Mouse (Mus musculus) left cerebral cortex, postnatal 4 days (tissue): ENCODE data around the gene Rtkn2. TPM values are rescaled to one million over a fixed set of nuclear protein-coding genes. Genes with fewer than 3 reads are reported as not detected.

Experiments used
- DNase-seq: peaks from one replicate; pipeline ENCODE4 v3.0.0-alpha.2; 2022
- intact Hi-C: fragments of 180-260 bp; cut with DNase I; formaldehyde crosslinking; loops from one replicate; pipeline ENCODE4 v1.15.1; 2025
- total RNA-seq, 2 experiments: library from RNA; stranded (reverse); gene quantifications; 2 replicates each; pipeline ENCODE4 v1.2.3; 2021

Rtkn2 gene
- total RNA-seq, 2 experiments from 2014 or later, result 5.8 to 6.0 TPM

DNA sequence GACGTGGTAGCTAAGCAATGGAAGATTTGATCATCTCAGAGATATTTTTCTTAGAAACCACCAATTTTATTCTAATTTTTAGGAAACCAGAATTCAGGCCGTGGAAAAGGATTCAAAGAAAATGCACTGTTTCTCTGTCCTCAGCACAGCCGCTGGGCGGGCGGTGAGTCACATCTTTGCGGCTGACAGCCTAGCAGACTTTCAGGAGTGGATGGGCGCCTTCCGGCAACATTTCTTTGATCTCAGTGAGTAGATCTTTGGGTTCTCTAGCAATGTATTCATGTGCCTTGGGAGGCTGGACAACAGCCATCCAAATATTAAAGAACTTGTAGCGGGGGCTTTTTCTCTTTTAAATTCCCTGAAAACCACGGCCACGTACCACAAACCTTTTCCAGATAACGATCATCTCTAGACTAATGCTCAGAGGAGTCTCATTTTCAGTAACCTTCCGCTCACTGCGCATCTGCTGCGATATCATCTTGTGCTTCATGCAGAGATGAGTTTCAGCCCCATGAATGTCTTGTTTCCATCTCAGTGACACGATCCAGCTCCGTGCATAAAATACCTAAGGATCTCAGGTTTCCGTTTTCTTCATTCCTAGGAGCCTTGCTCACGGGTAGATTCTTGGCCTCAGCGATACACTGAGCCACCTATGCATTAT lies 56.5 kb downstream of the Rtkn2 start:
- DNase-seq, result no peak
- intact Hi-C loops, result no loop called here

DNA sequence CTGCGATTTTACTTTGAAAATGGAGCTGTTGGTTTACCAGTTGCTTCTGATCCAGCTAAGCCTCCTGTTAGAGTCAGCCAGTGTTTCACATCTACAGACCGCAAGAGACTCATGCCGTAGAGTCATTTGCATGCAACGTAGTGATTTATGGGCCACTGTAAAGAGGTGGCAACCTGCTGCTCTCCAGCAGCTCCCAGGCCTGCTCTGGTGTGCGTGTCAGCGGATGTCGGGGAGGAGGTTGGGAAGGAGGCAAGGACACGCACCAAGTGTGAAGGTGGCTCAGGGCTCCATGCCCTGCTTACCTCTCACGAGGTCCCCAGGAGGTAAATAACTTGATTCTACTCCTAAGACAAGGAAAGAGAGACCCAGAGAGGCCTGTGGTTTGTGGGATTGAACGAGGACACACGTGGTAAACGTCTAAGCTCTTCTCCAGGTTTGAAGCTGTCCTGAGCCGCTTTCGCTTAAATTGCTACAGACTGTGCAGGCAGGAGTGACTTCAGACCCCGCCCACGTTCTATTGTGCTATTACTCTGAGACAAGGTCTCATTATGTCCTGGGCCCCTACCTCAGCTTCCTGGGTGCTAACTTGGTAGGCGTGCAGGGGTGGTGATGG lies 57.1 kb downstream of the Rtkn2 start:
- DNase-seq, result no peak
- intact Hi-C loops, result no loop called here

DNA sequence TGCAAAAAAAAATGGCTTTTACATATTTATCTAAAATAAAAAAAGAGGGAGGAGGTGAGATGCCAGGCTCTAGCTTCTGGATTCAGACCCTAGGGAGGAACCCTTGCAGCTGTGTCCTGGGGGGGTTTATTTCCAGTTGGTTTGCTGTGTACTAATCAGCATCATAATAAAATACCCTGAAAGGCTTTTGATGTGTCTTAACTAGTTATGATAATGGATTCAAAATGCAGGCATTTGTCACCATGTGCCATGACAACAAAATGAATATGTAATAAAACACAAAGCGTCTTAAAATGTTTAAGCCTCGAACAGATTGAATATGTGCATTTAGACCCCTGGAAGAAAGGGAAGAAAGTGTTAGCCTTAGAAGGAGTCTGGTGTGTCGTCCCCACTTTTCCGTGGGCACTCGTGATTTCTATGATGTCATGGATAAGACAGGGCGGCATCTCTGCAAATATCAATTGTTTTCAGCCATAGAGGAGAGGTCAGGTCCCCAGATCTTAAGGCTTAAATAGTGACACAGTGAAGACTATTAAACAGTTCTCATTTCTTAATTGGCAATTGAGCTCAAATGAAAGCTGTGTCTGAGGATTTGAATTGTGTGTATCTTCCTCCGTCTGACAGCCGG lies 59.7 kb downstream of the Rtkn2 start:
- DNase-seq, result no peak
- intact Hi-C loops, result no loop called here

DNA sequence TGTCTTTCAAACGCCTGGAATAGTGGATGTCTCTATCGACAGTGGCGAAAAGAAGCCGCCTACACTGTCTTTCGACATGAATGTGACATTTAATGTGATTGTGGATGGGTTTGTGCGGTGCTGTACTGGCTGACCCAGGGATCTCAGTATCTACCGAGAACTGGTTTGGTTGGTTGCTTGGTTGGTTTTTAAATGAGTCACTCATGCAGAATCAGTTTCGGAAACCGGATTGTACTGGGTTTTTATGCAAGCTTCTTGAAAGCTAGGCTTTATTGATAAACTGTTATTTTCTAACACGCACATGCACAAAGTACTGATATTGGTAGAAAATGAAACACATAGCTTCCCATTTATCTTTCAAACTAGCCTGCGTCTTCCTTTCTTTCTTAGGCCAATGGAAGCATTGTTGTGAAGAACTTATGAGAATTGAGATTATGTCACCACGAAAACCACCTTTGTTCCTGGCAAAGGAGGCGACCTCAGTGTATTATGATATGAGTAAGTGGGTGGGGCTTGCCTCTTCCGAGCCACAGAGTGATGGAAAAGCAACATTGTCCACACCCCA lies 60.4 kb downstream of the Rtkn2 start:
- intact Hi-C loops, result no loop called here
- no peak for DNase-seq

DNA sequence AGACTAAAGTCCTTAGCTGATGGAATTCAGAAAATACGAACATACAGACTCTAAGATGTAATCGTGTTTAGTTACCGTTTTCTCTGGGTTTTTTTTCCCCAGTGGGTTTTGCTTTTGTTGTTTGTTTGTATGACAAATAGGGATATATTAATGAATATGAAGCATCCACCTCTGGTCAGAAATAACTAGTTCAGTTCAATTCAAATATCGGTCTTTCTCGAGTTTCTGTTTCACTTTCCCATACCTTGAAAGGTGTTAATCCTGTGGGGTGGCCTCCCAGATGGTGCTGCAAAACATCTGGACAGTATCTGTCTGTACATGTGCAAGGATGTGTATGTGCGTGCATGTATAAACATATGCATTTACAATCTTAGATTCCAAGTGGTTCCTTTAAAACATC lies 61.0 kb downstream of the Rtkn2 start:
- DNase-seq, result no peak
- intact Hi-C loops, result no loop called here

GRCm38 (mm10) chr10:68043973-68044372 lies 64.6 kb downstream of the Rtkn2 start:
- intact Hi-C loops, result no loop called here
- DNase-seq, result peak; percentile 36

GRCm38 (mm10) chr10:68044864-68045263 lies 65.5 kb downstream of the Rtkn2 start:
- intact Hi-C loops, result no loop called here
- peak; percentile 11 for DNase-seq

DNA sequence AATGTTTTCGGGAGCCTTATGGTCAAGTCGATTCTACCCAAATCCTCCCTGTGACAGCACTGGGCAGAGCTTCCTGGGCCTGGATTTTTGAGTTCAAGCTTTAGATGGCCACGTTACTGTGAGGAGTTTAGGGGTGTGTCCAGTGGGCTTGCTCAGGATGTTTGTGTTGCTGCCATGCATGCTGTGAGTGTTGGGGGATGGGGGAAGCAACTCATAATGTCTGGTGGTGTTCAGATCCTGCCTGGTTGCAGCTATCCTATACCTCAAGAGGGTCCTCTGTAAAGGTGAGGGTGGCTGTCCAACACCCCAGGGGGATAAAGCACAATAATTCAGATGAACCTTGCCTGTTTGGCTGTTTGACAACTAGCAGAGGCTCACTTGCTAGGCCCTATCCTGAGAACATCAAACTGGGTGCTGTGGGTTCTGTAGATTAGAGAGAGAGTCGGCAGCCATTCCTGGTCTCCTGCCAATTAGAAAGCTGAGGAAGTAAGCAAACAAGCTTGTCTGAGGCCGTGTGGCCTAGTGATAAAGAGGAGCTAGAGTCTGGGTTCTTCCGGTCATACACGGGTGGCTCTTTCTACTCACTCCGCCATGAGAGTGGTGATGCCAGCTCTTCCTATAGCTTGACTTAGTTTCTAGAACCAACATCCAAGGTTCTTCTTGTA lies 69.4 kb downstream of the Rtkn2 start:
- DNase-seq, result no peak
- intact Hi-C loops, result no loop called here

DNA sequence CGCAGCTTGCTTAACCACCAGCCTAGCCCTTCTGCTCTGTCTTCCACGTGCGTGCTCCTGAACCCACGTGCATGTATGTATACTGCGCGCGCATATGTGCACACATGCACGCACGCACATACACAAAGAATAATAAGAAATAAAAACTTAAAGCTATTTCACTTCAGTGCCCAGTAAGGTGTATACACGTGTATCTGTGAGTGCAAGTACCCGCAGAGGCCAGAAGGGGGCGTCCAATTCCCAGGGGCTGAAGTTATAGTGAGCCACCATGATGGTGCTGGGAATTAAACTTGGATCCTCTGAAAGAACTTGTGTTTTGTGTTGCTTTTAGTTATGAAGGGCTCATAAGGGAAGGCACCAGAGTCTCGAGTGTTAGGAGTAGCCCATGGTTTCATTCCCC lies 71.5 kb downstream of the Rtkn2 start:
- DNase-seq, result no peak
- intact Hi-C loops, result no loop called here

DNA sequence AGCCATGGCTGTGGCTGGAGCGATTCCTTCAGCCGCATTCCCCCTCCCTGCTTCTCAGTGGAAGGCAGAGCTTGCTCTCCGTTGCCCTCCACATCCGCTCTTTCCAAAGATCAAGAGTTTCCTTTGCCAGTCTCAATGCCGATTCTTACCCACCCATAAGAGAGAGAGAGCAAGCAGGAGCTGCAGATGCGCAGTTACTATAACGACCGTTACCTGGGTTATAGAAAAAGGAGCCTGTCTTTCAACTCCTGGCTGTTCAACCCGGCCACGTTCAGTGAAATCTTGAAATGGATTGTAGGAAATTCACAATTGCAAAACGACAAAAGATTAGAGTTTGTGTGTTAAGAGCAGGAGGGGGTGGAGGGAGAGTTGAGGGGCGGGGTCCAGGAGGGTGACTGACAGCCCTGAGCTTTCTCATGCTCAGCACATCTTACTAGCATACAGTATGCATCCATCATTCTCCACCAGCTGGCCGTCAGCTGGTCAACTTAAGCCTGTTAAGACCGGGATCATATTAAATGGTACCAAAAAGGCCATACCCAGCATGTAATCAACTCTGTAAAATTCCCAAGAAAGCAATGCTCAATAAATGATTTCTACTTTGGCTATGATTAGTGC lies 72.1 kb downstream of the Rtkn2 start:
- intact Hi-C loops, result no loop called here
- no peak for DNase-seq

DNA sequence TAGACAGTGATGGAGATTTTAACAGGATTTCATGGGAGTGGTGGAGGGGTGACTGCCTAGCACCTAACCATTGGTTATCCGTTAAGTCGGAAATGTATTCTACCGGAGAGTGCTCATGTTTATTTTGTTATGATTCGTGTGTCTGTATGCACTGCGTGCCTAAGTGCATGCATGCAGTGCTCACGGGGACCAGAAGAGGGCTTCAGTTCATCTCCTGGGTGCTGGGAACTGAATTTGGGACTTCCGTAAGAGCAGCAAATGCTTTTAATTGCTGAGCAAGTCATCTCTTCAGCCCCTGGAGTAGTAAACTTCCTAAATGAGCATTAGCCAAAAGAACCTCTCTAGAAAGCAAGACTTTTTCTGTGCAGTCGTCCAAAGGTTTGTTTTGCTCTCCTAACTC lies 72.9 kb downstream of the Rtkn2 start:
- DNase-seq, result no peak
- intact Hi-C loops, result no loop called here

DNA sequence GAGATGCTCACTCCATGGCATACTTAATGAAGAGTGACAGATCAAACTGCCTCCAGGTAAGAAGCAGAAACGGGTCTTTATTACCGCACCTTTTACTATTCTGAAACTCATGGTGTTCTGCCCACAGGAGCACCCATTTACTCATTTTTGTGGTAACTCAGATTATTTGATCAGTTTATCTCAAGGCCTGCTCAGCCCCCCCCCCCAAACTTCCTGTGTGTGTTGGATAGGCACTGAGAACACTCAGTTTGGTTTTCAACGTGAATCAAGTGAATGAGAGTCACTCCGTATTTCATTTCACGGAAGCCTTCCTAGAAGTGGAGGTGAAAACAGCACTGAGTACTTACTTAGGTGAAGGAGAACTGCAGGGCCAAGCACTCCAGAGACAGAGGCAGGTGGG lies 74.8 kb downstream of the Rtkn2 start:
- DNase-seq, result no peak
- intact Hi-C loops, result no loop called here

DNA sequence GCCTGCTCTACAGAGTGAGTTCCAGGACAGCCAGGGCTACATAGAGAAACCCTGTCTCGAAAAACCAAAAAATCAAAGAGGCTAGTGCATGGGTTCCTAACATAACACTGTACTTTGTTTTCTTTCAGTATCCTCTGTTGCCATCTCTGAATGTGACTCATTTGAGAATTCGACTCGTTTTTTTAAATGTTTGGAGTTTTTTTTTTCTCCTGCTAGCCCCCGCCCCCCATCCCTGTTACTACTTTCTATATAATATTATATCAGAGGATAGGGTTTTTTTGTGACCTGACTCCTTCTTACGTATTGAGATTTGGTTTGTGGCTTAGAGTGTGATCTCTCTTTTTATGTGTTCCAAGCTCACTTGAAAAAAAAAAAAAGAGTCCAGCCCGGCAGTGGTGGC lies 75.3 kb downstream of the Rtkn2 start:
- DNase-seq, result no peak
- intact Hi-C loops, result no loop called here

- no peak for DNase-seq
- intact Hi-C loops, result no loop called here
Observed at GRCm38 (mm10) chr10:68057841-68058240, 78.5 kb downstream of the Rtkn2 start.

- intact Hi-C loops, result no loop called here
- DNase-seq, result no peak
Observed at GRCm38 (mm10) chr10:68058378-68058777, 79.0 kb downstream of the Rtkn2 start.

- DNase-seq, result no peak
- intact Hi-C loops, result no loop called here
Observed at GRCm38 (mm10) chr10:68060590-68061248, 81.3 kb downstream of the Rtkn2 start.

- DNase-seq, result no peak
- intact Hi-C loops, result no loop called here
Observed at GRCm38 (mm10) chr10:68061249-68061615, 81.9 kb downstream of the Rtkn2 start.

- intact Hi-C loops, result no loop called here
- DNase-seq, result peak; percentile 6
Observed at GRCm38 (mm10) chr10:68063806-68064545, 84.6 kb downstream of the Rtkn2 start.

DNA sequence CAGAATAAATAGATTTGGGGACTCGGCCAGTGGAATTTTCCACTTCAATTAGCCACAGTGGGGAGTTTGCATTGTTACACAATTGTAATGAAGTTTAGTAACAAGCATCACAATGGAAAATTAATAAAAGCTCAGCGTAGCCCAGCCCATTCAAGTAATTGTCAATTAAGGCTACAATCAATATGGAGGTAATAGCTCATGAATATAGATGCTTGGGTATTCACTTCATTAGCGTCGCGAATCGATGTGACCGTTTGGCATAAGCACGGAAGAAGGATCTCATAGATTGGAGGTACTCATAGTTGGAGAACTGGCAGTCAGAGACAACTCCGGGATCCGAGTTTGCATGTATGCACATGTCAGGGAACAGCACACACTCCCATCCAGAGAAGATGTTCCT lies 85.2 kb downstream of the Rtkn2 start:
- peak; percentile 6 for DNase-seq
- intact Hi-C loops, result no loop called here

DNA sequence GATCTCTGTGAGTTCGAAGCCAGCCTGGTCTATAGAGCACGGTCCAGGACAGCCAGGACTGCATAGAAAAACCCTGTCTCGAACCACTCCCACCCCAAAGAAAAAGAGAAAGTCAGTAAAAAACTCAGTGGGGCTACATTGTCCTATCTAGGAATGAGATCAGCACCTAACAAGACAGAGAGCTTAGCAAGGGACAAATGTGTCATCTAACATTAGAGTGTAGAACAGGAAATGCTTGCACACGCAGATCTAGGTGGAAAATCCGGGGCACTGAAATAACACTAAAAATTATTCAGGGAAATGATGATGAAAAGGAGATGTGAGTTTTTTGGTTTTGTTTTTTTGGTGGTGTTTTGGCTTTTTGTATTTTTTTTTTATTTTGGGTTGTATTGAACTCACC lies 86.8 kb downstream of the Rtkn2 start:
- intact Hi-C loops, result no loop called here
- no peak for DNase-seq
